Mouse (Mus musculus) skeletal muscle tissue, adult 2 months (tissue): ENCODE measurements around the gene Gadd45a.
A peak's percentile ranks its signal among the peaks of the same experiment; 100 is the strongest.
"Not testable (repeated sequence)": the region's sequence is repeated elsewhere in the genome, so short reads cannot be mapped to it uniquely, and the experiment has no call there.

Source experiments
- DNase-seq: peaks from one replicate; pipeline ENCODE4 v3.0.0-alpha.2; 2012; ENCODE audit warnings: low read depth, low spot score

The Gadd45a gene

GRCm38 (mm10) chr6:67019001-67019400, 18.3 kb downstream of the Gadd45a start:
- not testable (repeated sequence) for DNase-seq

- DNase-seq = no peak
Observed at GRCm38 (mm10) chr6:67018365-67018764, 18.9 kb downstream of the Gadd45a start.

- no peak for DNase-seq
Observed at GRCm38 (mm10) chr6:67016520-67017111, 20.6 kb downstream of the Gadd45a start.

- no peak for DNase-seq
Observed at GRCm38 (mm10) chr6:67015739-67016519, 21.3 kb downstream of the Gadd45a start.

- DNase-seq = no peak
Observed at GRCm38 (mm10) chr6:67014679-67015075, 22.6 kb downstream of the Gadd45a start.

- no peak for DNase-seq
Observed at GRCm38 (mm10) chr6:67013949-67014678, 23.1 kb downstream of the Gadd45a start.

GRCm38 (mm10) chr6:67013293-67013948, 23.8 kb downstream of the Gadd45a start:
- no peak for DNase-seq

- no peak for DNase-seq
Observed at GRCm38 (mm10) chr6:67011217-67011518, 26.1 kb downstream of the Gadd45a start.

- no peak for DNase-seq
Observed at GRCm38 (mm10) chr6:67010370-67011216, 26.7 kb downstream of the Gadd45a start.

GRCm38 (mm10) chr6:67009888-67010287, 27.4 kb downstream of the Gadd45a start:
- no peak for DNase-seq

- no peak for DNase-seq
Observed at GRCm38 (mm10) chr6:66999800-67000199, 37.5 kb downstream of the Gadd45a start.

GRCm38 (mm10) chr6:66998645-66999044, 38.6 kb downstream of the Gadd45a start:
- DNase-seq = peak; percentile 13

GRCm38 (mm10) chr6:66996257-66996656, 41.0 kb downstream of the Gadd45a start:
- DNase-seq = no peak

- no peak for DNase-seq
Observed at GRCm38 (mm10) chr6:66995825-66996224, 41.4 kb downstream of the Gadd45a start.

GRCm38 (mm10) chr6:66994981-66995380, 42.3 kb downstream of the Gadd45a start:
- DNase-seq = no peak

- no peak for DNase-seq
Observed at GRCm38 (mm10) chr6:66992786-66993185, 44.5 kb downstream of the Gadd45a start.

GRCm38 (mm10) chr6:66992232-66992631, 45.0 kb downstream of the Gadd45a start:
- DNase-seq = no peak

GRCm38 (mm10) chr6:66989518-66989917, 47.7 kb downstream of the Gadd45a start:
- DNase-seq = no peak

GRCm38 (mm10) chr6:66989037-66989436, 48.2 kb downstream of the Gadd45a start:
- no peak for DNase-seq

GRCm38 (mm10) chr6:66988363-66988762, 48.9 kb downstream of the Gadd45a start:
- DNase-seq = no peak

- DNase-seq = peak; percentile 64
Observed at GRCm38 (mm10) chr6:66987643-66988042, 49.6 kb downstream of the Gadd45a start.
